Mouse (Mus musculus) hindlimb bud, embryonic 11.5 days (tissue): ENCODE measurements around the gene Phc2.

Source experiments
- DNase-seq: peaks from one replicate; pipeline ENCODE4 v3.0.0-alpha.2; 2012; ENCODE audit warnings: low read depth, low spot score; ENCODE audit errors: extremely low spot score

Gene Phc2

DNA sequence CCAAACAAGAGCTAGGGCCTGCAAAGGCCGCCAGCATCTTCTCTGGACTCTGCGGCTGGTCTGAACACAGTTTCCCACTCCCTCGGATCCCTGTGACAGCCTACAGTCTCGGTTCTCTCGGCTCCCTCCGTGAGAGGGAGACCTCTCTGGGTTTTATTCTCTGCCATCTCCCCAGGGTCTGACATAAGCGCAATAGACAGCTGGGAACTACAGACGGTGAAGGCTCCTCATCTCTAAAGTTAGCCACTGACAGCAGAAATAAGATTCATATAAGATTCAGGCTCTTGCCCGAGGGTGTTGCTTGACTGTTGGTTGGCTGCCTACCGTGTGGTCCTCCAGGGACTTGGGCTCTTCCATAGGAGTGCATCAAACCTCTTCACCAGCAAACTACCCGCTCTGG lies 123.1 kb downstream of the Phc2 start:
- no peak for DNase-seq

DNA sequence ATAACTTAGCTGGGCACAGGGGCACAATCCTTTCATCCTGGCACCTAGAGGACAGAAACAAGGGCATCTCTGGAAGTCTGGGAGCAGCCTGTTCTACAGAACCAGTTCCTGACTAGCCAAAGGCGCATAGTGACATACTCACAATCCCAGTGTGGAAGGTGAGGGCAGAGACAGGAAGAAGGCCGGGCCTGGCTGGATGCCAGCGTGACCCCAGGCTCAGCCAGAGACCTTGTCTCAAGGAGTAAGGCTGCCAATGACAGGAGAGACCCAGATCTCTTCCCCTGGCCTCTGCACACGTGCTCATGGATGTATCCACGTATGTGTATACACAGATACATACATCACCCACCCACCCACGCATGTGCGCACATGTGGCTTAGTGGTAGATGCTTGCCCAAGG lies 127.5 kb downstream of the Phc2 start:
- DNase-seq = no peak

DNA sequence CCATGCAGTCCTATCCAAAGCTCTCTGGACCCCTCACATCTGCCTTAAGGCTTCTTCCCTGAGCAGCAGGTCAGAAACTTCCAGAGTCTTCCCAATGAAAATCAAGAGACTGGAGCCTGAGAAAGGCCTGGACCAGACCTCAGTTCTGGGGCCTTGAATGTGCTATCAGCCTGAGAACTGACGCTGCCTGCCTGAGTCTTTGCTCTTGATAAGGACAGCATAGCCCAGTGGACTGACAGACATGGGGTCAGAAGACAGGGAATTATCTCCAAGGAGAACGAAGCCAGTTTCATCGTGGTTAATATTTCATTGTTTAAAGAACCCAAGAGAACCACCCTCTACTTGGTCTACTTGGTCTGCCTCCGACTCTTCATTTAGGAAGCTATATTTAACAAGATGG lies 128.1 kb downstream of the Phc2 start:
- DNase-seq = no peak

DNA sequence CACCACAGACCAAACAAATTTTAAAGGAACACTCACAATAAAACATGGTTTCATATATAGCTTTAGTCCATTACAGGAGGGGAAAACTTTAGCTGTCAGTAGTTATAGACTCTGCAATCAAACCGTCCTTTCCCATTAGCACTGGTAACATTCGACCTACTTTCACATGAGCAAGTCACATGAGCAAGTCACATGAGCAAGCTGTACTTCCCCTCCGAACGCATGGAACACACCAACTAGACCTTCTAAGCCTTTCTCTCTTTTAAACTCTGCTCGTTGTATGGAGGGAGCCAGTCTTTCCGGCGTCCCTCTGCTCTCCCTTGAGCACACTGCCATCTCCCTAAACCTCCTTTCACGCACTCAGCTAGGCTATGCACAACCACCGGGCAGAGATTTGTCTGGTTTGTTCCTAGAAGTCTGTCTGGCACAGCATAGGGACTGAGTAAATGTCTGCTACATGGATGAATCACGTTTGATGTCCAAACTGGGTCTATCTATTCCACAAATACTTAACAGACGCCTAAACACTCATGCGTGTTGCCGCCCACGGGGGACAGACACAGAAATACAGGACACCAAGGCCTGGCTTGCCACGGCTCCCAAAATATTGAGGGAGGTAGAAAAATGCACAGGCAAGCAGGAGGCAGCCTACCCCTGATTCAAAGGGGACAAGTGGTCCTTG lies 130.6 kb downstream of the Phc2 start:
- no peak for DNase-seq

DNA sequence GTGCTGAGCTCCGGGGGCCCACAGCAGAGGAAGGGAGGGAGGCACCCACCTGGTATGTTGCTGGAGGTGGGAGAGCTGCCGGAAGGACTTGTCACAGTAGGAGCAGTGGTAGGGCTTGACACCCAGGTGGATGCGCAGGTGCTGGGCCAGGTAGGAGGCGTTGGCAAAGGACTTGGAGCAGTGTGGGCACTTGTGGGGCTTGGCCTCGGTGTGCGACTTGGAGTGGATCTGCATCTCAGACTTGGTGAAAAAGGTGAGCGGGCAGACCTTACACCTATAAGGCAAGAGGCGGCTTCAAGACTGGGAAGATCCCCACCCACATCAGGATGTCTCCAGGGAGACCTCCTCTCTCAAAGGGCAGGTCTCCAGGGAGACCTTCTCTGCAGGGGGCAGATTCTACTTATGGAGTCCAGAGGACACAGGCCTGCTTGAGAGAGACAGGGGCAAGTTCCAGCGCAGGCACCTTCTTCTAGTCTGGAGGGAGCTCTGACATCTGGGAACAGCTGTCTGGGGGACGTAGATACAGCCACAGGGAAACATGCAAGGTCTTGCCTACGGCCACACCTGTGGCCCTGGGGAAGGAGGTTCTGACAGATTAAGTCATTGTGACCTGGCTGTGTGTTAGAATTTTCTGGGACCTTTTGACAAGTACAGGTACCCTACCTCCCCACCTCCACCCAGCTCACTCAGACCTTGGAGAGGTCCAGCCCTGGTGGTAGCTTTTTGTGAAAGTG lies 131.6 kb downstream of the Phc2 start:
- no peak for DNase-seq

DNA sequence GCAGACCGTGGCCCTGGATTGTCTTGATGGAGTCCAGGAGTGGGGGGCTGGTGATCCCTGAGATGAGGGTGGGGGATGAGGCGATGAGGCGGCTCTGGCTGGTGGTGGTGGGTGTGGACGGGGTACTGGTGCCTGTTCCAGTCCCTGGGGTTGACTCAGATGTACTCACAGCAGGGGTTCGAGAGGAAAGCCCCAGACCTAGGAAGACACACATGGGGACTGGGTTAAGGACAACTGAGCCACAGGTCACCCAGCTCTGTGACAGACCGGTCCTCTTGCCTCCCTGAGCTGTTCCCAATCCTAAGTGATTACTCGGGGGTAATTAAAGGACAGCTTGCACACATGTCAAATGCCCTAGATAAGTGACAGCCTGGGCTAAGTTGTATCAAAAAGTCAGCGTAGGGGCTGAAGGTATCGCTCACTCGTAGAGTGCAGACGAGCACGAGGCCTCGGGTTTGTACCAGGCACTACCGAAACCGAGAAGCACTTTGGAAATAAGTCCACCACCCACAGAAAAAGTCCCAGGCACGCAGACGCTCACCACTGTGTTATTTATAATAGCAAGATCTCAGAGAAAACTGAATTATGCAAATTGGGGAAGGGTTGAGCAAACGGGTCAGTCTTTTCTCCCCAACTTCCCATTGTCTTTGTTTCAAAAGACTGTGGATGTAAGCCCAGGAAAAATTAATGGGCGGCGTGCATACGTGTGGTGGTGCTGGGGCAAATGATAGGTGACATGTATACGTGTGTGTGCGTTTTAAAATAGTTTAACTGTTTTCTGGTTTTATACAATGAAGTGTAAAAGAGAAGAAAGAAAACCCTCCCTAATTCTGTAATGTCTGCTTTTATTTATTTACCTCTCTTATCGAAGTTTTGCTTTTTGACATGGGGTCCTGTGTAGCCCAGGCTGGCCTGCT lies 132.8 kb downstream of the Phc2 start:
- no peak for DNase-seq

DNA sequence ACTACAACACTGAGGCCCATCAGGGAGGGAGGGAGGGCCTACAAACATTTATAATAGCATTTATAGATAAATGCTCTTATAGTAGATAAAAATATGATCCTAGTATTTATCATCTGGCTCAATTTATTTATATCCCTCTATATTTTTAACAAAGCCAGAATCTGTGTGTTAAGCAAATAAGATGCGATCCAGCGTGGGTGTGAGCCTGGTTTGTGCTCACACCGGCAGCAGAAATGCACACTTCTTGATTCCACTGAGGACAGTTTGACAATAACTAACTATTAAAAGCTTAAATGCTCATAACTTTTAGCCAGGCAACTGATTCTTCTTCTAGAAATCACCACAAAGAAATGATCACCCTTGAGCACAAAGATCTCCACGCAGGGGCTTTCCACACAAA lies 133.6 kb downstream of the Phc2 start:
- no peak for DNase-seq

DNA sequence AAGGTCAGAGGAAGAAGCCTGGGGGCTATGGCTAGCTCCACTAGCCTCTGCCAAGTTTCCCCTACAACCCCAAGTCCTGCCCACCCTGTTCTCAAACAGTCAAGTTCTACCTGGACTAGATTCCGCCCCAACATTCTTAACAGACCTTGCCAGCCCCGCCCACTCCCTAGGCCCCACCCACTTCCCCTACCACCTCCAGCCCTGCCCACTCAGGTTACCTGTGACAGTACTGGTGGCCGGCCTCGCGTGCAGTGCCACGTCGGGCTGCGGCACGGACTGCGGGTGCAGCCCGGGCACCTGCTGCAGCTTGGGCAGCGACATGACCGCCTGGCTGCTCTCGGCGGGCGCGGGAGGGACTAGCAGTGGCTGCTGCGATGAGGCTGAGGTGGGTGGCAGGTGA lies 135.1 kb downstream of the Phc2 start:
- no peak for DNase-seq

DNA sequence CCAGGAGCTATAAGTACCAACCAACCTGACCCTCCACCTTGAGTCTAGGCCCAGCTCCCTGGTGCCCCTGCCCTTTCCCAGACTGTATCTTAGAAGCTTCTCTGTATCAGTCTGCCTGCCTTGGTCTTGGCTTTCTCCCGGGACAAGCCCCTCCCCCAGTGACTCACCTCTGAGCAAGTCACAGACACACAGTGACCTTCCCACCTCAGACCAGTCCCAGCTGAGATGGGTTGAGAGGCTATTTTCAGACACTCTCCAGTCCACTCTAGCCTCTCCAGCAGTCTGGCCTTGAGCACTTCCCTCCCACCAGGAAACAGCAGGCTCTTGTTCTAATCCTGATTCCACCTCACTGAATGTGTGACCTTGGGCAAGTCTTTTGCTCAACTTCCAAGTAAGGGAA lies 139.2 kb downstream of the Phc2 start:
- DNase-seq = no peak

DNA sequence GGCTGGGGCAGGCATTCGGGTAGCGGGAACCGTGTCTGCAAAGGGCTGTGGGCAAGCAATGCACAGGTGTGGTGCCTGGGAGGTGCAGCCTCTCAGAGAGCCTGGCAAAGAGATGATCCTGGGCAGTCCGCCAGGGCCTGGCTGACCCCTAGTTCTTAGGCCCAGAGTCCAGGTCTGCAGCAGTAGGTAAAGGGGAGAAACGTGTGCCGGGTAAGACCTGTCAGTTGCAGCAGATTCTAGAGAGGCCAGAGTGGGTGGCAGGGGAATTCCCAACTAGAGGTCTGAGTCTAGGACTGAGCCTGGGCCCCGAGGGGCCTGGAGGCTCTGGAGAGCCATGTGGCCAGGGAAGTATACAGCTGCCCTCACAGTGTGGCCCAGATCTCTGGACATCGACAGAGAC lies 139.7 kb downstream of the Phc2 start:
- no peak for DNase-seq

DNA sequence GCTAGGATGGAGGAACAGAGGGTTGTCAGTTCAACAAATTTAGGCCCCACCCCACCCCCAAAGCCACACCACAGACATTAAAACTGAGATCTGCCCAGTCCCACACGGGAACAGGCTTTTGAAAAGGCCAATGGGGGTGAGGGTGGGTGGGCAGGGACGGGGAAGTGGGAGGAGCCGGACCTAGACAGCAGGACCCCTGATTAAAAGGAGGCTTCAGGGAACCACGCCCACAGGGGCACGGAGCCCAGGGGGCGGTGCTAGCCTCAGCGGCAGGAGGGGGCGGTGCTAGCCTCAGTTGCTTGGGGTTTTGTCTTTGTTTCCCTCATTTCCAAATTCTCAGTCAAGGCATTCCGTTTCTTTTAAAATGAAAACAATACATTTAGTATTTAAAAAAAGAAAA lies 141.1 kb downstream of the Phc2 start:
- no peak for DNase-seq

DNA sequence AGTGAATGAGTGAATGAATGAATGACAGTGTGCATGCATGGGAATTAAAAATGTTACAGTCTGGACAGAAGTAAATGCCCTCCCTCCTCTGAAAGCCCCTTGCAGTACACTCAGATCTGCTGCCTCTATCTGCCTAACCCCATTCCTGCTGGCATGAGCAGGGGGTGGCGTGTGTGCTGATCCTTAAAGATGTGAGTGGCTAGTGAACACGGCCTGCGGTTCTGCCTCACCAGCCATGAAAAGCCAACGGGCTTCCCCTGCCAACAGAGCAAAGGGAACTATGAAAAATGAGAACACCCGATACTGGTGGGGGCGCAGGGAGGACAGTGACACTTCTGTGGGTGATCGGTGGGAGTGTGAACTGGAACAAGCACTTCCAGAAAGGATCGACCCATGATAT lies 142.3 kb downstream of the Phc2 start:
- no peak for DNase-seq

DNA sequence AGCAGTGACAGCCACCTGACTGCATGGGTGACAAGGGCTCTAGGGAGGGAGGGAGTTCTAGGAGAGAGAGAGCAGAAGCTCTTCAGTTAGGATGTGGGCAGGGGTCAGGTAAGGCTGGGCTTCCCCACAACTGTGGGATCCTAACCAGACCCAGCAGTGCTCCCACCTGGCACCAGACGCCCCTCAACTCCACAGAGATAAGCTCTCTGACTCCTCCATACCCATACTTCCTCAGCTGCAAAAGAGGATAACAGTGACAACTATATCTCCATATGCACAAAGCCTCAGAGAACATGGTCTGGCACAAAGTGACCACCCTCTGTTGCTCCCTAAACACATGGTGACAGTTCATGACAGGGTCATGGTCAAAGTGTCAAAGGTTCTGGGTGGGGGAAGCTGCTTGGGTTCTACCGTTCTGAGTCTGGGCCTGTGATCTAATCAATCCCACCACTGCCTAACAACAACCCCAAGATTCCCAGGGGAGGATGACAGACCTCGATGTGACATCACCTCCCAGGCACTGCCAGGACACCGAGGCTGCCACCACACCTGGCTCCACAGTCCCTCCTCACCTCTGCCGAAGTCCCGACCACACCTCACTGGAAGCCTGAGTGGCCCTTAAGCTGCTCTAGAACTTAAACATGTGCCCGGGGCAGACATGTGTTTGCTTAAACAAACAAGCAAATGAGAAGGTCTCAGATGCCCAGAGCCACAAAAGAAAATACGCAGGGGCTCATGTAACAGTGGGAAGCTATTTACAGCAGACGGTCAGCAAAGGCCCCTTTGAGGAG lies 147.4 kb downstream of the Phc2 start:
- no peak for DNase-seq
